Mouse (Mus musculus) G1E (cell line): ENCODE results near the gene Gchfr. TPM values are rescaled to one million over a fixed set of nuclear protein-coding genes. Genes with fewer than 3 reads are reported as not detected.

Source experiments
- ATAC-seq: 2 replicates; pipeline ENCODE4 v1.8.0; 2016; ENCODE audit warnings: mild to moderate bottlenecking; ENCODE audit not compliant: insufficient number of reproducible peaks, poor library complexity, low FRiP score, severe bottlenecking; ENCODE audit errors: extremely low read depth
- DNase-seq: peaks from one replicate; pipeline ENCODE4 v3.0.0; 2012; ENCODE audit warnings: low spot score
- H3K27me3 ChIP-seq: 2 replicates; pipeline ENCODE4 v1.6.1; 2012; ENCODE audit warnings: mild to moderate bottlenecking, low read length, inconsistent platforms; ENCODE audit not compliant: insufficient read depth
- H3K36me3 ChIP-seq: replicated peaks from 2 replicates; pipeline ENCODE3; 2012; ENCODE audit warnings: mild to moderate bottlenecking, inconsistent platforms
- H3K4me1 ChIP-seq: 2 replicates; pipeline ENCODE4 v1.6.1; 2012; ENCODE audit warnings: low read depth, low read length, inconsistent platforms, mixed read lengths; ENCODE audit not compliant: insufficient read depth
- H3K4me3 ChIP-seq: 2 replicates; pipeline ENCODE4 v1.5.1; 2012; ENCODE audit warnings: low read depth, mild to moderate bottlenecking, inconsistent platforms, low read length, moderate library complexity, mixed read lengths
- H3K9me3 ChIP-seq: replicated peaks from 2 replicates; pipeline ENCODE4 v1.6.1; 2012; ENCODE audit warnings: inconsistent platforms
- CTCF ChIP-seq: IDR thresholded peaks from 2 replicates; pipeline ENCODE4 v1.5.1; 2012; ENCODE audit warnings: low read depth, low read length, inconsistent platforms, mixed read lengths
- GATA1 ChIP-seq: IDR thresholded peaks from 2 replicates; pipeline ENCODE4 v1.6.1; 2012; ENCODE audit warnings: borderline replicate concordance, low read length, inconsistent platforms, mixed read lengths
- GATA2 ChIP-seq: IDR thresholded peaks from 2 replicates; pipeline ENCODE4 v1.6.1; 2012; ENCODE audit warnings: low read depth, low read length, inconsistent platforms, borderline replicate concordance
- POLR2AphosphoS5 ChIP-seq: IDR thresholded peaks from 2 replicates; pipeline ENCODE4 v1.6.1; 2012; ENCODE audit warnings: low read depth, low read length, inconsistent platforms; ENCODE audit not compliant: insufficient replicate concordance
- TAL1 ChIP-seq: conservative IDR thresholded peaks from 2 replicates; pipeline ENCODE4 v1.6.1; 2012; ENCODE audit warnings: low read depth, low read length, inconsistent platforms, mixed read lengths
- polyA plus RNA-seq: library from polyadenylated mRNA; stranded (reverse); fragments of >175 nt; gene quantifications from 2 replicates; pipeline ENCODE4 v1.2.3, GENCODE M21; 2012
- total RNA-seq, 2 experiments: library from RNA; stranded (forward) in 1 of 2; stranded (reverse) in 1 of 2; fragments of 200-1000 nt in 1 of 2; fragments of >200 nt in 1 of 2; fragmentation: Nextera tagmentation in 1 of 2; gene quantifications; 2 replicates each; pipeline ENCODE4 v1.2.3; 2014 to 2017

Gchfr gene
- total and polyA plus RNA-seq, 3 experiments = 6.7 to 43.5 TPM; not detected in 1

DNA sequence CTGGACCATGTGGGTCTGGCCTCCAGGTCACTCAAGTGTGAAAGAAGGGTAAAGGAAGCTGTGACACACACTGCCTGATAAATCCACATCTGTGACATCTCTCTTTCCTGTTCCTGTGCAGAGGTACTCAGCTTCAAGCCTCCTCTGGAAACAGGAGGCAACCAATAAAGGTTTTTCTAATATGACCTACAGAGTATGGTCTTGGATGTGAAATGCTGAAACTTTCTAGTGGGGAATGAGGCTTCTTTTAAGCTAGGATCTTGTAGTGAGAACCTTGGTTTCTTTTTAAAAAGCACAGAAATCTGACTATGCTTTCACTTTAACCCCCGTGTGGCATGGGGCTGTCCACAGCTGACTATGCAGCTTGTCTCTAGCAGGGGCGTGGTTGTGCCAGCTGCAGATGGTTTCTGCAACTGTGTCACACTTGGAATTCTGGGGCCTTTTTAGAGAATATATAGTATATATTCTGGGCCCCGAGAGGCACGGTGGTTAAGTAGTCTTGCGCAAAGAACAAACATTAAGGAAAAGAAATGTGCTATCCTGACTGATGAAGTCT is 9.9 kb downstream of the Gchfr start:
- TF ChIP-seq GATA1 (no peak), POLR2AphosphoS5 (no peak), TAL1 (no peak), CTCF (no peak), GATA2 (no peak)
- Histone ChIP-seq H3K27me3 (no peaks in the 10 kb centered on the region), H3K36me3 (peaks cover 80% of the 10 kb centered on the region), H3K4me3 (no peak overlapping the region), H3K4me1 (peaks cover 20% of the 10 kb centered on the region), H3K9me3 (no peaks in the 10 kb centered on the region)
- no peak for ATAC-seq
- DNase-seq = no peak

- Histone ChIP-seq H3K27me3 (no peaks in the 10 kb centered on the region), H3K36me3 (peaks cover 80% of the 10 kb centered on the region), H3K4me1 (no peaks in the 10 kb centered on the region), H3K9me3 (no peaks in the 10 kb centered on the region), H3K4me3 (no peak overlapping the region)
- TF ChIP-seq CTCF (no peak), GATA2 (no peak), GATA1 (no peak), POLR2AphosphoS5 (no peak), TAL1 (no peak)
- no peak for DNase-seq
- ATAC-seq = no peak
These were observed 15.3 kb downstream of the Gchfr start for GRCm38 (mm10) chr2:119182914-119183313.

GRCm38 (mm10) chr2:119189029-119189710 is 21.6 kb downstream of the Gchfr start:
- no peaks in the 10 kb centered on the region for H3K9me3 ChIP-seq
- peak overlapping the region; percentile 66; the same call in 1 of the 2 replicates for H3K4me3 ChIP-seq
- peaks cover 21% of the 10 kb centered on the region for H3K4me1 ChIP-seq
- TF ChIP-seq GATA2 (no peak), POLR2AphosphoS5 (no peak), CTCF (peak; percentile 79), TAL1 (no peak), GATA1 (no peak)
- no peaks in the 10 kb centered on the region for H3K27me3 ChIP-seq
- DNase-seq (peak; percentile 71), ATAC-seq (peak; percentile 57)
- H3K36me3 ChIP-seq = peaks cover 33% of the 10 kb centered on the region

- Histone ChIP-seq H3K27me3 (no peaks in the 10 kb centered on the region), H3K4me1 (peaks cover 26% of the 10 kb centered on the region), H3K4me3 (no peak overlapping the region), H3K36me3 (peaks cover 16% of the 10 kb centered on the region), H3K9me3 (no peaks in the 10 kb centered on the region)
- DNase-seq = no peak
- TF ChIP-seq CTCF = no peak
- no peak for TF ChIP-seq TAL1
- TF ChIP-seq GATA1 = no peak
- no peak for TF ChIP-seq POLR2AphosphoS5
- TF ChIP-seq GATA2 = no peak
- no peak for ATAC-seq
These were observed 23.4 kb downstream of the Gchfr start for GRCm38 (mm10) chr2:119190969-119191368.

GRCm38 (mm10) chr2:119194140-119194539 is 26.6 kb downstream of the Gchfr start:
- TF ChIP-seq TAL1 (no peak), POLR2AphosphoS5 (no peak), CTCF (no peak)
- Histone ChIP-seq H3K9me3 (no peaks in the 10 kb centered on the region), H3K36me3 (peaks cover 9% of the 10 kb centered on the region), H3K4me3 (no peak overlapping the region), H3K27me3 (no peaks in the 10 kb centered on the region), H3K4me1 (peaks cover 37% of the 10 kb centered on the region)
- ATAC-seq (no peak), DNase-seq (no peak)

GRCm38 (mm10) chr2:119196316-119197108 is 28.9 kb downstream of the Gchfr start:
- Histone ChIP-seq H3K27me3 (no peaks in the 10 kb centered on the region), H3K4me3 (no peak overlapping the region; the same call in 1 of the 2 replicates), H3K4me1 (peaks cover 25% of the 10 kb centered on the region), H3K9me3 (no peaks in the 10 kb centered on the region), H3K36me3 (peaks cover 8% of the 10 kb centered on the region)
- ATAC-seq (no peak), DNase-seq (peak; percentile 30)
- no peak for TF ChIP-seq TAL1
- TF ChIP-seq GATA2 = no peak
- no peak for TF ChIP-seq GATA1
- TF ChIP-seq CTCF = no peak
- no peak for TF ChIP-seq POLR2AphosphoS5
